ENCODE assay signal across 12 mouse cellular contexts in genomic region chr14:73231286-73231982, GRCm38 (mm10). TPM values are rescaled to one million over a fixed set of nuclear protein-coding genes. Genes with fewer than 3 reads are reported as not detected.
DNase-seq lines count a peak whose midpoint lies in the region; ATAC-seq and TF ChIP-seq lines count a peak whose summit lies in the region.
"Had no signal": no experiment of that assay in that cellular context is flagged by ENCODE, and none has a peak within 500 bp of the region (broad histone marks: within the 10 kb centered on the region; RNA-seq: fewer than 3 reads in every experiment).

No protein-coding gene starts in this region.

- H3K27ac ChIP-seq in hindbrain, embryonic 13.5 days = 0 out of 2 replicates have a peak overlapping the region, but pooled peaks have one; percentile 3
- no peak overlapping the region for H3K27ac ChIP-seq in hindbrain, postnatal 0 days
- peak overlapping the region; percentile 9; the same call in 1 of the 2 replicates for H3K27ac ChIP-seq in heart, postnatal 0 days (ENCODE audit: low read depth)

- H3K4me2 ChIP-seq in hindbrain, embryonic 13.5 days = no peak overlapping the region
- H3K4me2 ChIP-seq in hindbrain, postnatal 0 days (ENCODE audit: low read depth, low read length) = no peak overlapping the region
- H3K4me2 ChIP-seq in heart, postnatal 0 days (ENCODE audit: low read depth, low read length) = no peak overlapping the region

- TF ChIP-seq EP300 in heart, postnatal 0 days (IDR thresholded peaks at IDR 0.05; ENCODE audit: low read depth) = no peak

- H3K4me3 ChIP-seq in hindbrain, embryonic 13.5 days = no peak overlapping the region
- H3K4me3 ChIP-seq in hindbrain, postnatal 0 days (ENCODE audit: low read length) = no peak overlapping the region
- H3K4me3 ChIP-seq in heart, postnatal 0 days (ENCODE audit: low read depth, low read length) = no peak overlapping the region

- no peak for TF ChIP-seq CTCF in hindbrain, postnatal 0 days (IDR thresholded peaks at IDR 0.05; ENCODE audit: low read depth)
- TF ChIP-seq CTCF in heart, postnatal 0 days (IDR thresholded peaks at IDR 0.05; ENCODE audit: low read depth) = no peak

- peaks cover 2% of the 10 kb centered on the region; the same call in 1 of the 2 replicates for H3K36me3 ChIP-seq in hindbrain, embryonic 13.5 days
- no peaks in the 10 kb centered on the region for H3K36me3 ChIP-seq in hindbrain, postnatal 0 days (ENCODE audit: insufficient read depth, low read length)
- H3K36me3 ChIP-seq in heart, postnatal 0 days (replicated peaks; ENCODE audit: control insufficient read depth, insufficient read depth, low read length) = no peaks in the 10 kb centered on the region

- whole genome bisulfite sequencing in hindbrain, embryonic 13.5 days = 26% methylated on average over 5 of the region's 5 CpGs
- 33% methylated on average over 5 of the region's 5 CpGs for WGBS in hindbrain, postnatal 0 days
- 54% methylated on average over 5 of the region's 5 CpGs for WGBS in heart, postnatal 0 days

- peaks cover 18% of the 10 kb centered on the region for H3K4me1 ChIP-seq in hindbrain, embryonic 13.5 days (replicated peaks)
- H3K4me1 ChIP-seq in hindbrain, postnatal 0 days (ENCODE audit: insufficient read depth, low read length) = no peaks in the 10 kb centered on the region
- H3K4me1 ChIP-seq in heart, postnatal 0 days (ENCODE audit: control insufficient read depth, insufficient read depth) = peaks cover 25% of the 10 kb centered on the region

- no peaks in the 10 kb centered on the region for H3K27me3 ChIP-seq in hindbrain, embryonic 13.5 days
- no peaks in the 10 kb centered on the region for H3K27me3 ChIP-seq in hindbrain, postnatal 0 days (ENCODE audit: insufficient read depth, low read length)
- H3K27me3 ChIP-seq in heart, postnatal 0 days (ENCODE audit: control insufficient read depth, insufficient read depth, low read length) = no peaks in the 10 kb centered on the region

- ATAC-seq in hindbrain, embryonic 13.5 days (ENCODE audit: low FRiP score) = no peak
- no peak for ATAC-seq in hindbrain, postnatal 0 days
- ATAC-seq in heart, postnatal 0 days (ENCODE audit: insufficient read depth, low read depth) = no peak
- ATAC-seq in megakaryocyte progenitor cell, adult 5-6 weeks (replicated peaks; ENCODE audit: poor library complexity) = no peak

- no peak overlapping the region for H3K9ac ChIP-seq in hindbrain, embryonic 13.5 days
- no peak overlapping the region for H3K9ac ChIP-seq in hindbrain, postnatal 0 days (replicated peaks; ENCODE audit: low read length)
- H3K9ac ChIP-seq in heart, postnatal 0 days (replicated peaks; ENCODE audit: low read depth, low read length) = no peak overlapping the region

- no peaks in the 10 kb centered on the region for H3K9me3 ChIP-seq in hindbrain, embryonic 13.5 days
- H3K9me3 ChIP-seq in hindbrain, postnatal 0 days (ENCODE audit: low read length) = no peaks in the 10 kb centered on the region
- H3K9me3 ChIP-seq in heart, postnatal 0 days (replicated peaks; ENCODE audit: control insufficient read depth, low read length) = no peaks in the 10 kb centered on the region; the same call in 1 of the 2 replicates

- DNase-seq in hindbrain, postnatal 0 days (ENCODE audit: low spot score) = no peak
- DNase-seq in 3T3-L1 (ENCODE audit: low read depth, low spot score) (peak; percentile 38), adipocyte (ENCODE audit: low spot score) (peak; percentile 73)
- DNase-seq in heart, postnatal 0 days (ENCODE audit: low spot score) = no peak
- no peak for DNase-seq in retina, embryonic 14.5 days (ENCODE audit: low spot score)
- no peak for DNase-seq in adrenal gland, postnatal 25 days
- DNase-seq: adrenal gland, postnatal 36 days; gastrocnemius, postnatal 25 days; thymus, postnatal 36 days had no signal

RNA-seq across cellular contexts. Expression of gene Lpar6, which starts 6.3 kb away (rescaled TPM):
- 6.8 and 7.0 TPM in 2 replicates for polyA plus RNA-seq in hindbrain, embryonic 13.5 days (2015; fragmentation: Nextera tagmentation; extraction: Ambion mirVana)
- total RNA-seq in hindbrain, postnatal 0 days (2014; rRNA removed) = 2.9 and 3.6 TPM in 2 replicates
- 2.6 and 2.7 TPM in 2 replicates for polyA plus RNA-seq in hindbrain, postnatal 0 days (2015; fragmentation: Nextera tagmentation; extraction: Ambion mirVana)
- total RNA-seq in heart, postnatal 0 days (2014; rRNA removed; ENCODE audit: low replicate concordance) = 6.6 and 7.0 TPM in 2 replicates
- polyA plus RNA-seq in heart, postnatal 0 days (2015; fragmentation: Nextera tagmentation; extraction: Ambion mirVana) = 7.2 and 7.8 TPM in 2 replicates
- total RNA-seq in megakaryocyte progenitor cell, adult 5-6 weeks (2015) = 17.2 and 21.6 TPM in 2 replicates
- 10.3 and 14.5 TPM in 2 replicates for total RNA-seq in megakaryocyte progenitor cell, adult 5-6 weeks (2017)
- 5.0 and 5.5 TPM in 2 replicates for total RNA-seq in adrenal gland, postnatal 25 days (2021)
- total RNA-seq: MEL had no signal

Comparison
In these comparisons a context has a peak if more than half of its experiments do, and no peak if none do; other contexts are left out.
1. DNase-seq: peak in 3T3-L1 (single experiment) and adipocyte (single experiment); none in hindbrain, postnatal 0 days (single experiment), heart, postnatal 0 days (single experiment), retina, embryonic 14.5 days (single experiment) and adrenal gland, postnatal 25 days (single experiment).